Mouse (Mus musculus) lung, adult 2 months (tissue): ENCODE data around the gene Mrps18b.
"Not testable (repeated sequence)": the region's sequence is repeated elsewhere in the genome, so short reads cannot be mapped to it uniquely, and the experiment has no call there.

Source experiments
- CTCF ChIP-seq: fragments of 200-500 bp; IDR thresholded peaks from 2 replicates; pipeline ENCODE4 v1.5.1; 2011; ENCODE audit warnings: mild to moderate bottlenecking, low read length, control low read depth; ENCODE audit not compliant: insufficient read depth
- POLR2A ChIP-seq: fragments of 200-500 bp; IDR thresholded peaks from 2 replicates; pipeline ENCODE4 v1.6.1; 2011; ENCODE audit warnings: low read depth, mild to moderate bottlenecking, control low read depth, low read length, borderline replicate concordance; ENCODE audit errors: extremely low read depth

DNA sequence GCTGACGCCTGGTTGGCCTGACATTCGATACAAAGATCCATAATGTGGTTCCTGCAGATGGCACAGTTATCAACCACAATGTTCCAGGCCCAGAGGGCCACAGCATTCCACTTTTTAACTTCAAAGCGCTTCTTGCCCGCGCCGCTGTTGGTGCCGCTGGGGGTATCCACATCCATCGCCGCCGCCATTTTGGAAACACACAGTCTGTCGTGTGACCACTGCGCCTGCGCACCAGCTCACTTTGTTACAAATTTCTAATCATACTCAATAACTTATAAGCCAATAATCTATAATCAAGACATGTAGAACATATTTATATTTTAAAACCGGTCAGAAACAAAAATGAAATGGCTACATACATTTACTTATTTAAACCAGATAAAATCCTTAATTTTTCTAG is 19.6 kb upstream of the Mrps18b start:
- TF ChIP-seq CTCF, POLR2A: not testable (repeated sequence)
